Mouse (Mus musculus) forebrain, embryonic 10.5 days (tissue): ENCODE results near the gene Gstm5. TPM values are rescaled to one million over a fixed set of nuclear protein-coding genes. Genes with fewer than 3 reads are reported as not detected.

Source experiments
- DNase-seq: peaks from one replicate; pipeline ENCODE4 v3.0.0-alpha.2; 2017; ENCODE audit warnings: low spot score; ENCODE audit errors: extremely low spot score
- H3K27ac ChIP-seq: fragments of 300-500 bp; sonication (generic); 2 replicates; pipeline ENCODE4 v1.5.1; 2016; ENCODE audit warnings: mild to moderate bottlenecking
- H3K27me3 ChIP-seq: fragments of 300-500 bp; sonication (generic); 2 replicates; pipeline ENCODE4 v1.6.1; 2016; ENCODE audit warnings: mild to moderate bottlenecking; ENCODE audit not compliant: poor library complexity, severe bottlenecking
- H3K36me3 ChIP-seq: fragments of 300-500 bp; sonication (generic); replicated peaks from 2 replicates; pipeline ENCODE4 v1.6.1; 2016; ENCODE audit warnings: mild to moderate bottlenecking, moderate library complexity
- H3K4me1 ChIP-seq: fragments of 300-500 bp; sonication (generic); 2 replicates; pipeline ENCODE4 v1.6.1; 2016
- H3K4me3 ChIP-seq: fragments of 300-500 bp; sonication (generic); 2 replicates; pipeline ENCODE4 v1.5.1; 2016; ENCODE audit warnings: mild to moderate bottlenecking, moderate library complexity
- H3K9me3 ChIP-seq: fragments of 300-500 bp; sonication (generic); 2 replicates; pipeline ENCODE4 v1.6.1; 2016; ENCODE audit warnings: mild to moderate bottlenecking, moderate library complexity
- WGBS: fragments of 180-500 bp; shearing (Covaris S2); methylation state at CpG from one replicate; pipeline ENCODE4 v1.1.7; 2016; 5-methylcytosine and 5-hydroxymethylcytosine counted together
- polyA plus RNA-seq: library from polyadenylated mRNA; unstranded; fragments of >200 nt; fragmentation: Nextera tagmentation; extraction: Ambion mirVana; gene quantifications from 2 replicates; pipeline ENCODE4 v1.2.1, GENCODE M21; 2016

Gstm5 gene
- polyA plus RNA-seq, 1 experiment from 2014 or later: 225 TPM

DNA sequence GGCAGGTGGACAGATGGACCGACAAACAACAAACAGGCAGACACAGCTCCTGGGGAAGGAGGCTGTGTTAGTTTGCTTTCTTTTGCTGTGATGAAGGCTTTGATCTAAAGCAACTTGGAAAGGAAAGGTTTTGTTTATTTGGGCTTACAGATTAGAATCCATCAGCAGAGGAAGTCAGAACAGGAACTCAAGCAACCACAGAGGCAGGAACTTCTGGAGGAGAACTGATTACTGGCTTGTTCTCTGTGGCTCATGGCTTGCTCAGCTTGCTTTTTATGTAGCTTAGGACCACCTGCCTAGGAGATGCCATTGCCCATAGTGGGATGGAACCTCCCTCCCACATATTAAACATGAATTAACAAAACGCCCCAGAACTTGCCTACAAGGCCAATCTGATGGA, 33.1 kb upstream of the Gstm5 start:
- peaks cover 7% of the 10 kb centered on the region; the same call in 1 of the 2 replicates for H3K4me1 ChIP-seq
- 0 out of 2 replicates have a peak, but pooled peaks cover 5% of the 10 kb centered on the region for H3K27me3 ChIP-seq
- WGBS: 82% methylated on average over 2 of the region's 2 CpGs
- H3K4me3 ChIP-seq: no peak overlapping the region
- H3K9me3 ChIP-seq: no peaks in the 10 kb centered on the region
- DNase-seq: no peak
- no peaks in the 10 kb centered on the region for H3K36me3 ChIP-seq
- H3K27ac ChIP-seq: no peak overlapping the region

DNA sequence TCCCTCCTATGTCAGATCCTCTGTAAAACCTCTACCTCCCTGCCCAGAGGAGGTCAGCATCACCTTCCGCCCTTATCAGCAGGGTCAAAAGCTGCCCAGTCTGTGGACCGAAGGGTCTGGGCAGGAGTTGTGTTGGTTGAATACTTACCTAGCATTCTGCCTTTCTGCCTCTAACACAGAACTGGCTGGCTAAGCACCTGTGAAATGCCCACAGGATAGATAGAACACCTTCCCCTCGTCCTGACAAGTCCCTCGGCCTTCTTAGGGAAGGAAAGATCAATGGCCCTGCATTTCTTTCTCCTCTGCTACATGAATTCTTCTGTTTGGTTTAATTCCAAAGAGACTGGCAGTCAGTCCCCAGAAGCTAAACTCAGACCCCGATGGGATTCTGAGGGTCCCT, 32.1 kb upstream of the Gstm5 start:
- Histone ChIP-seq H3K27ac (peak overlapping the region; percentile 22), H3K4me3 (no peak overlapping the region), H3K9me3 (no peaks in the 10 kb centered on the region), H3K27me3 (peaks cover 5% of the 10 kb centered on the region; the same call in 1 of the 2 replicates), H3K4me1 (peaks cover 6% of the 10 kb centered on the region), H3K36me3 (no peaks in the 10 kb centered on the region)
- DNase-seq: no peak
- WGBS: 86% methylated on average over 5 of the region's 5 CpGs

DNA sequence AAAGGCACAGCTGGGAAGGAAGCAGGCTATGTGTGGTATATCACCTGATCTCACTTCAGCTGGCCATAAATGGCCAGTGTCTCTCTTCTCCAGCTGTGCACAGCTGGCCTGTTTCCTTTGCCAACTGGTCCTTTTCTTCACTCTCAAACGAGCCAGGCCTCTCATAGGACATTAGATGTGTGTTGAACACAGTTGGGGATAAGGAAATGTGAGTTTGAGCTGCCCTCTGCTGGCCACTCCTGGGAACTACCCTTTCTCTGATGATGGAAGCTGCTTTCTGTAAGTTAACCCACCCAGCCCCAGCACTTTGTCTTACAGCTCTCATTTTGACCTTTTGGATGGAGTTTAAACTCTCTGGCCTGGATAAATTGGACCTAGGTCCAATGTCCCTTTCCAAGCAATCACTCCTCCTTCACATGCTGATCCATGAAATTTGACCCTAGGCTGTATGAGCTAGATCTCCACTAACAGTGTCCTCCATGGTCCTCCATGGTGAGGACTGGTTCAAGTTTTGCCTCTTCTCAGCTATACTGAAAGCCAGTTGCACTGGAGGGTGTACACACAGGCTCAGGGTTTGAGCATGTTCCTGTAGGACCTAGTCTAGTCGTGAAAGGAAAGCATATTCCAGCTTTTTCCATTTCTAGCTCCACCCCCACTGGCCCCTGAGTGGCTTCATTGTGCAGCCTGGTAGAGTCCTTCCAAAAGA, 31.6 kb upstream of the Gstm5 start:
- H3K36me3 ChIP-seq: no peaks in the 10 kb centered on the region
- WGBS: 16% methylated on average over 2 of the region's 2 CpGs
- H3K27me3 ChIP-seq: peaks cover 5% of the 10 kb centered on the region; the same call in 1 of the 2 replicates
- no peak overlapping the region for H3K4me3 ChIP-seq
- H3K4me1 ChIP-seq: peaks cover 11% of the 10 kb centered on the region
- H3K27ac ChIP-seq: peak overlapping the region; percentile 22
- peak; percentile 85 for DNase-seq
- no peaks in the 10 kb centered on the region for H3K9me3 ChIP-seq

GRCm38 (mm10) chr3:107865364-107866091, 30.1 kb upstream of the Gstm5 start:
- WGBS: 76% methylated on average over 10 of the region's 10 CpGs
- Histone ChIP-seq H3K9me3 (no peaks in the 10 kb centered on the region), H3K36me3 (no peaks in the 10 kb centered on the region), H3K27ac (no peak overlapping the region), H3K27me3 (peaks cover 5% of the 10 kb centered on the region; the same call in 1 of the 2 replicates), H3K4me3 (no peak overlapping the region), H3K4me1 (peaks cover 23% of the 10 kb centered on the region)
- no peak for DNase-seq

DNA sequence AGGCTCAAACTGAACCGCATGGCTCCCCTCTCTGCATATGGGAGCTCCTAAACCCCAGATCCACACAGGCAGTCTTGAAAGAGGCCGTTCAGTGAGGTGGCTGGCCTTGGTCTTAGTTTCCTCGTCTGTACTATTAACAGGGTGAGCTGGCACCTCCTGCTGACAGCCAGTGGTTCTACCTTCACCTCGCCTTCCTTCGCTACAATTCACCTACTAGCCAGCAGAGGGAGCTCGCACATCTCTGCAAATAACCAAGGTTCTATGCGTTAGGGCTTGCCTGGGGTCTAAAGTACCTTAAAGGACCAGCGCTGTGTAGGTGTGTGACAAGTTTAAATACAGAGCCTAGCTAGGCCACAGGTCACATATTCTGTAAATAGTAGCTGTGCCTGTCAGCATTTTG, 28.5 kb upstream of the Gstm5 start:
- DNase-seq: peak; percentile 86
- H3K9me3 ChIP-seq: no peaks in the 10 kb centered on the region
- no peak overlapping the region for H3K4me3 ChIP-seq
- WGBS: 5% methylated on average over 8 of the region's 8 CpGs
- peaks cover 23% of the 10 kb centered on the region for H3K4me1 ChIP-seq
- H3K36me3 ChIP-seq: no peaks in the 10 kb centered on the region
- peaks cover 5% of the 10 kb centered on the region; the same call in 1 of the 2 replicates for H3K27me3 ChIP-seq
- no peak overlapping the region for H3K27ac ChIP-seq

GRCm38 (mm10) chr3:107868452-107868851, 27.2 kb upstream of the Gstm5 start:
- peaks cover 23% of the 10 kb centered on the region for H3K4me1 ChIP-seq
- WGBS: 91% methylated on average over 22 of the region's 22 CpGs
- H3K36me3 ChIP-seq: no peaks in the 10 kb centered on the region
- H3K27ac ChIP-seq: peak overlapping the region; percentile 81; the same call in 1 of the 2 replicates
- H3K9me3 ChIP-seq: no peaks in the 10 kb centered on the region
- no peak overlapping the region for H3K4me3 ChIP-seq
- H3K27me3 ChIP-seq: peaks cover 5% of the 10 kb centered on the region; the same call in 1 of the 2 replicates
- no peak for DNase-seq

- Histone ChIP-seq H3K9me3 (no peaks in the 10 kb centered on the region), H3K4me1 (peaks cover 18% of the 10 kb centered on the region), H3K4me3 (no peak overlapping the region), H3K36me3 (no peaks in the 10 kb centered on the region), H3K27ac (peak overlapping the region; percentile 81), H3K27me3 (peaks cover 5% of the 10 kb centered on the region; the same call in 1 of the 2 replicates)
- DNase-seq: peak; percentile 20
- WGBS: 14% methylated on average over 7 of the region's 7 CpGs
Observed at GRCm38 (mm10) chr3:107869097-107869496, 26.5 kb upstream of the Gstm5 start.

GRCm38 (mm10) chr3:107869925-107870324, 25.7 kb upstream of the Gstm5 start:
- Histone ChIP-seq H3K9me3 (no peaks in the 10 kb centered on the region), H3K27me3 (peaks cover 4% of the 10 kb centered on the region; the same call in 1 of the 2 replicates), H3K4me3 (no peak overlapping the region), H3K4me1 (peaks cover 18% of the 10 kb centered on the region), H3K36me3 (no peaks in the 10 kb centered on the region), H3K27ac (peak overlapping the region; percentile 81; the same call in 1 of the 2 replicates)
- no peak for DNase-seq
- WGBS: 78% methylated on average over 4 of the region's 4 CpGs

DNA sequence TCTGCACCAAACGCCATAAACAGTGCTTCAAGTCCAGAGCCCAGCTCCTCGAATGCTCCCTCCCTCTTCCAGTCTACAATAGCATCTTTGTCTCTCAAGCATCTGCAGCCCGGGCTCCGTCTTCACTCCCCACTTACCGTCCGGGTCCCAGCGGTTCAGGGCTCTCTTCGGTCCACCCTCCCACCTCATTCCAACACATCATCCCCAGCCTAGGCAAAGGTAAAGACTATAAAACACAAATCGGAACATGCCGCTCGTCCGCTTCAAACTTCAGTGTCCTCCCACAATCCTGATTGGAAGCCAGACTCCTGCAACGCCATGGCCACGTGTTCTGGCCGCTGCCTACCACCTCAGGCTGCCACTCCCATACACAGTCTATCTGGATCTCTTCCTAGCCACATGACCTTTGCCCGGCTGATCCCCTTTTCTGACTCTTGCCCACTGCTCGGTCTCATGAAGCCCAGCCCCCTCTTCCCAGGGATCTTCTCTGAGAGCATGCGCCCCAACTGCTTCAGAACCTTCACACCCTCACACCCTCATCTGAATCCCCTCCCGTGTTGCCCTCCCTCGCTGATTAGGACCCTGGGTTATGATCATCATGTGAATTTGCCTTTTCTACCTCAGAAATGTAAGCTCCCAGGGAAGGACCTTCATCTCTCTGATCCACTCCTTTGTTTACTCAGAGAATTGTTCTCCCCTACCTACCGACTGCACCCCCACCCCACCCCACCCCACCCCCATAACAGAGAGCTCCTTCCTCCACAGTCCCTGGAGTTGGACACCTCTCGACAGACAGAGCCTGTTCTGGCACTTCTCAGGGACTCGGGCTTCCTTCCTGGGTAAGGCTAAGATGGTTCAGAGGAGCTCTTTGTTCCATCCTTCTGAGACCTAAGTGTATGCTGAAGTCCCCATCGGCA, 22.0 kb upstream of the Gstm5 start:
- WGBS: 75% methylated on average over 24 of the region's 24 CpGs
- Histone ChIP-seq H3K27ac (peak overlapping the region; percentile 26; the same call in 1 of the 2 replicates), H3K9me3 (no peaks in the 10 kb centered on the region)

DNA sequence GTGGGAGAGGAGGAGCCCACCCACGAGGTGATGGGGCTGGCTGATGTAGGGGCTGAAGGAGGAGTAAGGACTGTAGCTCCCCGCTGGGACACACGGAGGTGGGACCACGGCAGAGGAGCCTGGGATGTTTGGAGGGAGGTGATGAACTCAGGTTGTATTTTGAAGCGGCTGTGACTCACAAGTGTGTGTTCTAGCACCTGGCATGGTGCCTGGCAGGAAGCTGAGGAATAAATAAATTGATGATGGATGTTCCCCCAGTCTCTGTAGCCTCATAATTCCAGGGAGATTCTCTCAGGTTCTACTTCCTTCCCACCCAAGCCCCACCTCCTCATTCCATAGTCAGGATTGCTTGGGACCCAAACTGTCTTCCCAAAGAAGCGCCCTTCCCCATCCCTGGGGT, 20.4 kb upstream of the Gstm5 start:
- WGBS: 82% methylated on average over 6 of the region's 6 CpGs
- Histone ChIP-seq H3K36me3 (no peaks in the 10 kb centered on the region), H3K27ac (no peak overlapping the region), H3K4me1 (no peaks in the 10 kb centered on the region), H3K27me3 (no peaks in the 10 kb centered on the region), H3K9me3 (no peaks in the 10 kb centered on the region), H3K4me3 (no peak overlapping the region)
- DNase-seq: no peak

More for the DNA sequence above, 22.0 kb upstream of the Gstm5 start:
- H3K4me1 ChIP-seq: peaks cover 16% of the 10 kb centered on the region
- no peaks in the 10 kb centered on the region for H3K36me3 ChIP-seq
- H3K27me3 ChIP-seq: no peaks in the 10 kb centered on the region; the same call in 1 of the 2 replicates
- no peak overlapping the region for H3K4me3 ChIP-seq
- no peak for DNase-seq

DNA sequence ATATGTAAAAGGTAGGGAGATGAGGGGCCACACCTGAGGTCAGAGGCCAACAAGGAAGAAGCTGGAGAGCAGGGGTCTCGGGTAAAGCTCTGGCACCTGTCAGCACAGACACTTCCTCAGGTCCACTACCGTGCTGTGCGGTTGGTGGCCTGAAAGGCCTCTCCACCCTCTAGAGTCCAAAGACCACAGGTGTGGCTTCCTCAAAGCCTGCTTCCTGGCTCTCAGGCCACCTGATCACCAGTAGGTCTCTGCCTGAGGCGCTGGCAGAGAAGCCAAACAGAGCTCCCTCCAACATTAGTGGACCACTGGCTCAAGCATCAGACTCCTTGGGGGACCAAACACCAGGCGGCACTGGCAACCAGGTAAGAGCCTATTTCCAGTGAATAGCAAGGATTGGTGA, 18.6 kb upstream of the Gstm5 start, which contains the start of gene Eps8l3:
Gene Eps8l3, plus strand, starts transcription at position 225 of the 400 bp plus-strand sequence.
- no peak within 1 kb of the TSS for H3K27ac ChIP-seq
- 88% methylated on average over 5 of the region's 5 CpGs for WGBS
- no peak for DNase-seq

More for the DNA sequence above, 18.6 kb upstream of the Gstm5 start, which contains the start of gene Eps8l3:
- H3K4me1 ChIP-seq: no peaks in the 10 kb centered on the region
- no peaks in the 10 kb centered on the region for H3K27me3 ChIP-seq
- H3K36me3 ChIP-seq: no peaks in the 10 kb centered on the region
- H3K4me3 ChIP-seq: no peak within 1 kb of the TSS
- H3K9me3 ChIP-seq: no peaks in the 10 kb centered on the region
